Mouse (Mus musculus) spleen, adult 2 months (tissue): ENCODE measurements around the gene Itgb1bp2. TPM values are rescaled to one million over a fixed set of nuclear protein-coding genes. Genes with fewer than 3 reads are reported as not detected.

Experiments used
- DNase-seq, 2 experiments: peaks; one replicate each; pipeline versions ENCODE4 v3.0.0 to v3.0.0-alpha.2; 2012 to 2021; ENCODE audit warnings: low spot score in 2 of 2, low read depth in 1 of 2
- H3K27ac ChIP-seq: fragments of 200-500 bp; 2 replicates; pipeline ENCODE4 v1.5.1; 2012; ENCODE audit warnings: low read length, inconsistent platforms; ENCODE audit not compliant: insufficient read depth
- H3K27me3 ChIP-seq: fragments of 200-500 bp; 2 replicates; pipeline ENCODE4 v1.6.1; 2012; ENCODE audit warnings: mild to moderate bottlenecking, moderate library complexity, low read length, inconsistent platforms; ENCODE audit not compliant: control insufficient read depth, insufficient read depth
- H3K36me3 ChIP-seq: fragments of 200-500 bp; 2 replicates; pipeline ENCODE4 v1.6.1; 2012; ENCODE audit warnings: mild to moderate bottlenecking, low read length, inconsistent platforms; ENCODE audit not compliant: control insufficient read depth, insufficient read depth
- H3K4me1 ChIP-seq: fragments of 200-500 bp; 2 replicates; pipeline ENCODE4 v1.6.1; 2011; ENCODE audit warnings: inconsistent platforms; ENCODE audit not compliant: control insufficient read depth, insufficient read depth, insufficient read length
- H3K4me3 ChIP-seq: fragments of 200-500 bp; 2 replicates; pipeline ENCODE4 v1.5.1; 2011; ENCODE audit warnings: mild to moderate bottlenecking, inconsistent platforms; ENCODE audit not compliant: insufficient read depth, insufficient read length; ENCODE audit errors: extremely low read depth
- CTCF ChIP-seq: fragments of 200-500 bp; IDR thresholded peaks from 2 replicates; pipeline ENCODE4 v1.5.1; 2011; ENCODE audit warnings: mild to moderate bottlenecking, inconsistent platforms; ENCODE audit not compliant: insufficient read depth, insufficient read length, insufficient replicate concordance; ENCODE audit errors: extremely low read depth
- POLR2A ChIP-seq: fragments of 200-500 bp; IDR thresholded peaks from 2 replicates; pipeline ENCODE4 v1.6.1; 2011; ENCODE audit warnings: low read depth, low read length, inconsistent platforms
- WGBS: fragments of 180-500 bp; shearing (Covaris S2); methylation state at CpG from one replicate; pipeline ENCODE4 v1.1.7; 2018; 5-methylcytosine and 5-hydroxymethylcytosine counted together
- polyA plus RNA-seq: library from polyadenylated mRNA; depleted of rRNA; stranded (reverse); fragments of >200 nt; gene quantifications from 2 replicates; pipeline ENCODE4 v1.2.3, GENCODE M21; 2012

Gene Itgb1bp2
- polyA plus RNA-seq, 1 experiment = 0.54 TPM

- no peaks in the 10 kb centered on the region; the same call in 1 of the 2 replicates for H3K36me3 ChIP-seq
- WGBS = 33% methylated on average over 7 of the region's 7 CpGs
- peak overlapping the region; percentile 64 for H3K4me3 ChIP-seq
- no peaks in the 10 kb centered on the region; the same call in 1 of the 2 replicates for H3K4me1 ChIP-seq
- no peaks in the 10 kb centered on the region for H3K27me3 ChIP-seq
- TF ChIP-seq CTCF (no peak), POLR2A (no peak)
- peak overlapping the region; percentile 97 for H3K27ac ChIP-seq
- DNase-seq = no peak
Measured at GRCm38 (mm10) chrX:101428785-101429141, 20.1 kb upstream of the Itgb1bp2 start.

GRCm38 (mm10) chrX:101429142-101429949, 19.5 kb upstream of the Itgb1bp2 start, which contains the start of gene Nono:
Nono (plus strand) TSS chrX:101429318.
- WGBS = 30% methylated on average over 51 of the region's 51 CpGs
- Histone ChIP-seq H3K36me3 (no peaks in the 10 kb centered on the region; the same call in 1 of the 2 replicates), H3K27me3 (no peaks in the 10 kb centered on the region), H3K4me1 (no peaks in the 10 kb centered on the region; the same call in 1 of the 2 replicates), H3K4me3 (peak within 1 kb of the TSS; percentile 84), H3K27ac (peak within 1 kb of the TSS; percentile 97)
- DNase-seq = peak; percentile 80 to 95
- peak; percentile 29; the same call in 1 of the 2 replicates for TF ChIP-seq POLR2A
- no peak for TF ChIP-seq CTCF

- no peaks in the 10 kb centered on the region for H3K27me3 ChIP-seq
- no peaks in the 10 kb centered on the region; the same call in 1 of the 2 replicates for H3K36me3 ChIP-seq
- TF ChIP-seq POLR2A = no peak
- peak overlapping the region; percentile 84 for H3K4me3 ChIP-seq
- H3K27ac ChIP-seq = peak overlapping the region; percentile 90
- WGBS = 29% methylated on average over 14 of the region's 14 CpGs
- no peak for DNase-seq
- H3K4me1 ChIP-seq = no peaks in the 10 kb centered on the region; the same call in 1 of the 2 replicates
Measured at GRCm38 (mm10) chrX:101429976-101430375, 18.9 kb upstream of the Itgb1bp2 start.

GRCm38 (mm10) chrX:101451147-101451546, 2.3 kb downstream of the Itgb1bp2 start:
- H3K27me3 ChIP-seq = no peaks in the 10 kb centered on the region
- H3K36me3 ChIP-seq = peaks cover 2% of the 10 kb centered on the region; the same call in 1 of the 2 replicates
- no peak for TF ChIP-seq CTCF
- TF ChIP-seq POLR2A = no peak
- H3K4me1 ChIP-seq = no peaks in the 10 kb centered on the region
- no peak for DNase-seq
- 37% methylated on average over 1 of the region's 1 CpGs for WGBS
- no peak overlapping the region for H3K27ac ChIP-seq
- no peak overlapping the region for H3K4me3 ChIP-seq

- TF ChIP-seq POLR2A (no peak), CTCF (no peak)
- 82% methylated on average over 3 of the region's 3 CpGs for WGBS
- H3K27ac ChIP-seq = no peak overlapping the region
- H3K27me3 ChIP-seq = no peaks in the 10 kb centered on the region
- peaks cover 2% of the 10 kb centered on the region; the same call in 1 of the 2 replicates for H3K36me3 ChIP-seq
- no peak overlapping the region for H3K4me3 ChIP-seq
- no peaks in the 10 kb centered on the region for H3K4me1 ChIP-seq
- no peak for DNase-seq
Measured at GRCm38 (mm10) chrX:101451591-101451990, 2.7 kb downstream of the Itgb1bp2 start.

- no peaks in the 10 kb centered on the region for H3K27me3 ChIP-seq
- TF ChIP-seq CTCF = no peak
- TF ChIP-seq POLR2A = no peak
- no peak for DNase-seq
- no peaks in the 10 kb centered on the region for H3K36me3 ChIP-seq
- H3K4me1 ChIP-seq = no peaks in the 10 kb centered on the region
- H3K27ac ChIP-seq = no peak overlapping the region
- 90% methylated on average over 4 of the region's 4 CpGs for WGBS
- H3K4me3 ChIP-seq = no peak overlapping the region
Measured at GRCm38 (mm10) chrX:101472202-101472601, 23.3 kb downstream of the Itgb1bp2 start.
